Mouse (Mus musculus): Measurements from ENCODE around the gene Serf2.

- TF ChIP-seq CTCF (IDR thresholded peaks at IDR 0.05; ENCODE audit: insufficient read depth, low read depth, low read length): no peak
- TF ChIP-seq POLR2A (IDR thresholded peaks at IDR 0.05; ENCODE audit: insufficient read depth, low read depth, low read length): no peak
These were observed 4.8 kb upstream of the Serf2 start, which contains the start of gene Ell3 for GRCm38 (mm10) chr2:121444178-121444577.

Measured in olfactory bulb, adult 2 months (tissue).